Mouse (Mus musculus): Measurements from ENCODE around the gene Mrfap1.

- TF ChIP-seq E2F4 (IDR thresholded peaks at IDR 0.05; ENCODE audit: insufficient read depth) = no peak
- TF ChIP-seq CEBPB (IDR thresholded peaks at IDR 0.05; ENCODE audit: insufficient read depth, poor library complexity, severe bottlenecking) = no peak
- TF ChIP-seq POLR2A (IDR thresholded peaks at IDR 0.05; ENCODE audit: insufficient read length, low read depth) = no peak
These were observed 21.2 kb upstream of the Mrfap1 start for GRCm38 (mm10) chr5:36817738-36818137.
